Mouse (Mus musculus) thymus, postnatal 25 days (tissue): ENCODE measurements around the gene Exosc10.

Experiments used
- DNase-seq: peaks from one replicate; pipeline ENCODE4 v3.0.0; 2022

Exosc10 gene

DNA sequence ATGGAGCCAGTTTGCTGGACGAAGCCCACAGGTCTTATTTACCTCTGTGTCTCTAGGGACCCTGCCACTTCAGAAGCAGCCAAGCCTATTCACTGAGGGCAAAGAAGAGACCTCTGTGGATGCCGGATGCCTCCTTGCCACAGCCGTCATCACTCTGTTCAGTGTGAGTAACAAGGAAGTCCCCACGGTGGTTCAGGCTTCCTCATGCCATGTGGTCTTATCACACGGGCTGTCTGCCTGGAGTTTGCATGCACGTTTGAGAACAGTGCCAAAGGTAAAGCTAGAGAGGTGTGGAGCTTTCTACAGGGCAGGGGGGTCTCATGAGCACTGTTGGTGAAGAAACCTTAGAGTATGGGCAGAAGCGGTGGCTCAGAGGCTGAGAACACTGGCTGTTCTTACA is 15.0 kb downstream of the Exosc10 start:
- no peak for DNase-seq

GRCm38 (mm10) chr4:148580765-148581164 is 22.5 kb downstream of the Exosc10 start:
- no peak for DNase-seq

- DNase-seq, result no peak
Measured at GRCm38 (mm10) chr4:148581422-148581821, 23.2 kb downstream of the Exosc10 start.

- DNase-seq, result no peak
Measured at GRCm38 (mm10) chr4:148583257-148583656, 25.0 kb downstream of the Exosc10 start.

GRCm38 (mm10) chr4:148586648-148587047 is 28.4 kb downstream of the Exosc10 start:
- no peak for DNase-seq

GRCm38 (mm10) chr4:148588793-148589192 is 30.6 kb downstream of the Exosc10 start:
- DNase-seq, result no peak

DNA sequence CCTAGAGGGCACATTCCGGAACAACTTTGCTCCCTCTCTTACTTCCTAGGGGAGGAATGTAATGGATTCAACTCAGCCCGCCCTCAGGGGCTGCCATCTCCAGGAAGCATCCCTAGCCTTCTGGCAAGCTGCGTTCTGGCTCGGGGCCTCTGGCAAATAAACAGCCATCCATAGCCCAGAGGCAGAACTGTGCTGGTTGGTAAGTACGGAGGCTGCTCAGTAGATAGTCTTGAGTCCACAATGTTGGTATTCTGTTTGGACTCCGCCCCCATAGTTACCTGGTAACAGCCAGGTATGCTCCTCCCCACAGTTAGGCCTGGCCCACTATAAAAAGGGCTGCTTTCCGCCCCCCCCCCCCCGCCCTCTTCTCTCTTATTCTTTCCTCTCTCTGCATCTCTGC is 31.3 kb downstream of the Exosc10 start:
- DNase-seq, result no peak

- no peak for DNase-seq
Measured at GRCm38 (mm10) chr4:148590421-148591170, 32.4 kb downstream of the Exosc10 start.

GRCm38 (mm10) chr4:148591171-148591630 is 33.0 kb downstream of the Exosc10 start, which contains the start of gene Srm:
Gene Srm, plus strand, starts transcription at chr4:148591503.
- DNase-seq, result peak; percentile 96

GRCm38 (mm10) chr4:148591637-148592380 is 33.6 kb downstream of the Exosc10 start:
- DNase-seq, result no peak

GRCm38 (mm10) chr4:148593996-148594395 is 35.8 kb downstream of the Exosc10 start:
- DNase-seq, result no peak

DNA sequence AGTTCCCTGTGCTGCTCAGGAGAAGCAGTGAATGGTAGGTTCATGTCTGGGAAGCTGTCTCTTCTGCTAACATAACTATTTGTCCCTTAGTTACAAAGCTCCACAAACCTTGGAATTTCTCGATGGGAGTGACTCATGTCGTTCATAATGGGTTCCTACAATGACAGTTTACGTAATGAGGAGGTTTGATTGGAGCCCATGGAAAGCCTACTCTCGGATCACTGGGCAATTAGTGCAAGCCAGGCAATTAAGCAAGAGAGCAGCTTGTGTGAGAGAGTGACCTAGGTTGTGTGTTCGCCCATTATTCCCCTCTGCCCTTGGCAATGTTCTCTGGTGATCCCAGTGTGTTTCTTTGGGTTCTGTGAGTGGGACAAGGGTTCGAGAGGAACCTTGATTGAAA is 37.7 kb downstream of the Exosc10 start:
- no peak for DNase-seq

DNA sequence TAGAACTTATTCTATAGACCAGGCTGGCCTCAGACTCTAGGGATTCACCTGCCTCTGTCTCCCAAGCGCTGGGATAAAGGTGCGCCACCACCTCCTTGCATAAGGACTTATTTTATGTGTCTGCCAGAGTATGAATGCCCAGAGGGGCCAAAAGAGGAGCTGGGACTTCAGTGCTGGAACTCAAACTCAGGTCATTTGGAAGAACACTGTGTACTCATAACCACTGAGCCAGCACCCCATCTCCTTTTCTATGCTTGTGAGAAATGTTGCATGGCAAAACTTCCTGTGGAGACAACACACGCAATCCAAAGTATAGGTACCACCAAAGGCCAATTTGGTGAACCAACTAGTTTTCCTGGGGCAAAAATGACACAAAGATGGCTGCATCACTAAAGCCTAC is 38.5 kb downstream of the Exosc10 start:
- DNase-seq, result no peak

DNA sequence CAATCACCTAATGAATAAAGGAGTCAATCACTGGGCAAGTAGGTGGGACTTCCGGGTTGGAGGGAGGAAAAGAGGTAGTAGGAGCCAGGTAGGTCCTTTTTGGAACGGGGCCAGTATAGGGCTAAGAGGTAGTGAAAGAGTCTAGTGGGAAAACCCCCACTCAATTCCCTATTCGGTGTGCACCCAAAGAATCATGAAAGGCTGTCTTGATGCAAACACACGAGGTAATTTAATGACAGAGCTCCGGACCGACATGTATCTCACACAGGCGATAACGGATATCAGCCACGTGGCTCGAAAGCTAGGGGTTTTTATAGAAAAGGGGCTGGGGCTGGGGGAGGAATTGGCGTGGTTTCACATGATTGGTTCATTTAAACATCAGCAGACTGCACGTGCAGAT is 40.6 kb downstream of the Exosc10 start:
- DNase-seq, result no peak

DNA sequence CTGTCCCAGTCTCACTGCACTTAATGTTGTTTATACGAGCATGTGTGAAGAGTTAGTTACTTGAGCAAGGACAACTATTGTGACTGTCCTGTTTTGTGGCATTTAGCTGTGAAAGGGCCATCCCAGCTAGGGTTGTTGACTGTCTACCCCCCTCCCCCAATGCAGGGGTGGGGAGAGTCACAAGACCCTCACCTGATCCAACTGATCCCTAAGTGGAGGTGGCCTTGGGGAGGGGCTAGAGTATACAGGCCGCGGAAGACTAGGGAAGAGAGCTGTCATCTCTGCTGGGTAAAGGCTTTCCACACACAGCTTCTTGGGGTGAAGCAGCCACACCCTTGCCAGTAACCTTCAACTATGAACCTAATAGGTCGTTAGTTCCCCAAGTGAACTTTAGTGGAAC is 42.1 kb downstream of the Exosc10 start:
- no peak for DNase-seq

- DNase-seq, result no peak
Measured at GRCm38 (mm10) chr4:148601871-148602270, 43.6 kb downstream of the Exosc10 start.

- DNase-seq, result no peak
Measured at GRCm38 (mm10) chr4:148602357-148603120, 44.3 kb downstream of the Exosc10 start, which contains the start of gene Masp2. Gene Masp2, plus strand, starts transcription at chr4:148602554.

DNA sequence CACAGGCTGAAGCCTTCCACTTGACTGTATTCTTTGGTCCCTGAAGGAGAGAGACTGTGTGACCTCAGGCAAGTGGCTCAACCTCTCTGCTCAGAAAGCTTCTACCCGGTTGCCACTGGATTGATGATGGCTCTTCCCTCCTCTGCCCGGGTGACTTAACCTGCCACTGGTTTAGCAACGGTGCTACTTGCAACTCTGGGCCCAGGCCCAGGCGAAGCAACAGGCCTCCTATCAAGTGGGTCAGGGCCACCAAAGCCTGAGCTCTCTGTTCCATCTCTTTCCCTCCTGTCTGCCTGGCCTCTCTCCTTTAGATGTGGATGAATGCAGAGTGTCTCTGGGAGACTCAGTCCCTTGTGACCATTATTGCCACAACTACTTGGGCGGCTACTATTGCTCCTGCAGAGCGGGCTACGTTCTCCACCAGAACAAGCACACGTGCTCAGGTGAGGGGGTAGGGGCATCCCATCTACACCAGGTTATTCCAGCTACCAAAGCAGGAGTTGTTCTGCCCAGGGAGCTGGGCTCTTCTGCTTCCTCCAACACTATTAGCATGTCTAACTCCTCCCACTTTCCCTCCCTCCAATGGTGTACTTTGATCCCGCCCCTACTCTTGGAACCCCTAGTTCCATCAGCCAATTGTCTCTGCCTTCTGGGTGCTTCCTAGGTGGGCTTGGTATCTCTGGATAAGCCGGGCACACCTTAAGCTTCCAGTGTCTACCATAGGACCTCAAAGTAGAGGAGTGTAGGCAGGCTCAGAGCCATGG is 45.3 kb downstream of the Exosc10 start:
- no peak for DNase-seq

DNA sequence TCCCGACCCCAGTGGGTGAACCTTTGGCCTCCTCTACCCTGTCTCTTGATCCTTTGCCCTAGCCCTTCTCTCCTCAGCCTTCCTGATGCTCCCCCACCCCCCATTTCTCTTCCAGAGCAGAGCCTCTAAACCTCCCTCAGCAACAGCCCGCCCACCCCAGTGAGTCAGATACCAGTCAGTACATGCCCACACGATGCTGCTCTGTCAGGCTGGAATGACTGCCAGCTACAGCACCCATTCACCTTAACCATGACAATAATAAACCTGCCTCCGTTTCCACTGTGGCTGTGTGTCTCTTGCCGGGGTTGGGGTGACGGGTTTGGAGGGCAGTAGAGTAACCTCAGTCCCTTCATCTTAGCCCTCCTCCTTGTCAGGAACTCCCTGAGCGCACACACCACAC is 45.9 kb downstream of the Exosc10 start:
- no peak for DNase-seq

DNA sequence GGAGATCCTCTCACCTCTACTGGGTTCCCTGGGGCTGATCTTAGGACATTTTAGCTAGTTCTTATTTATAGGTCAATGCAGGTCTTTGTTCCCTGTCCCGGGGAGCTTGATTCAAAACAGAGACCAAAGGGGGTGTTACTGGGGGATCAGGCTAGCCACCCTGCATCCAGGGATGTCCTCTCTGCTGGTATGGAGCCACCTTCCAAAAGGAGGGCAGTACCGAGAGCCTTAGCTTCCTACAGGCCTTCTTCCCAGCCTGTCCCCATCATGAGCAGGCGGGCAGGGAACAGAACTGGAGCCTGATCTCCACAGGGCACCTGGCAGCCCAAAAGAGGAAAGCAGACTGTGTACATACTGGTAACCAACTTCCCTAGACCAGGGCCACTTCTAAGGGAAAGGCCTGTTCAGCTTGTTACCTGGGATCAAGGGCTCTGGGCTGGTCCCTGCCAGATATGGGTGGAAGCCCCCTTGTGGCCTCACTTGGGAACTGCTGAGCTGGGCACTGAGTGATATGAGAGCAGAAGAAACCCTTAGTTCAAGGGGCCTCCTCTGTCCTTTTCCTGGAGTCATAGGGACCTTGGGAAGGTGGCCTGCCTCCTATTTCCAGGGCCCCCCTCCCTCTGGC is 46.4 kb downstream of the Exosc10 start:
- peak; percentile 71 for DNase-seq

- peak; percentile 81 for DNase-seq
Measured at GRCm38 (mm10) chr4:148607758-148608157, 49.5 kb downstream of the Exosc10 start.

- DNase-seq, result no peak
Measured at GRCm38 (mm10) chr4:148609805-148610204, 51.6 kb downstream of the Exosc10 start.
